10 mouse cellular contexts compared by ENCODE assay signal in genomic region chr16:90458899-90459610, GRCm38 (mm10).
DNase-seq lines count a peak whose midpoint lies in the region; ATAC-seq and TF ChIP-seq lines count a peak whose summit lies in the region.
"Had no signal": no experiment of that assay in that cellular context is flagged by ENCODE, and none has a peak within 500 bp of the region (broad histone marks: within the 10 kb centered on the region; RNA-seq: fewer than 3 reads in every experiment).

No protein-coding gene starts in this region.

- H3K9me3 ChIP-seq in liver, embryonic 16.5 days (replicated peaks; ENCODE audit: control insufficient read depth, low read length): no peaks in the 10 kb centered on the region
- H3K9me3 ChIP-seq in liver, embryonic 12.5 days (replicated peaks): no peaks in the 10 kb centered on the region
- H3K9me3 ChIP-seq in heart, embryonic 11.5 days (replicated peaks; ENCODE audit: control insufficient read depth, low read length): no peaks in the 10 kb centered on the region

- H3K4me1 ChIP-seq in liver, embryonic 16.5 days (ENCODE audit: control insufficient read depth, low read depth, low read length): no peaks in the 10 kb centered on the region
- H3K4me1 ChIP-seq in liver, embryonic 12.5 days: peaks cover 3% of the 10 kb centered on the region; the same call in 1 of the 2 replicates
- peaks cover 50% of the 10 kb centered on the region for H3K4me1 ChIP-seq in heart, embryonic 11.5 days (ENCODE audit: control insufficient read depth, insufficient read depth, low read length)
- H3K4me1 ChIP-seq in small intestine, adult 2 months (ENCODE audit: control insufficient read depth, insufficient read depth, insufficient read length, low read length): no peaks in the 10 kb centered on the region; the same call in 1 of the 2 replicates

- H3K27me3 ChIP-seq in liver, embryonic 16.5 days (ENCODE audit: control insufficient read depth, insufficient read depth, low read depth, low read length): no peaks in the 10 kb centered on the region
- no peaks in the 10 kb centered on the region for H3K27me3 ChIP-seq in liver, embryonic 12.5 days (replicated peaks)
- H3K27me3 ChIP-seq in heart, embryonic 11.5 days (ENCODE audit: control insufficient read depth, insufficient read depth, low read length): no peaks in the 10 kb centered on the region
- H3K27me3 ChIP-seq in small intestine, adult 2 months (ENCODE audit: control insufficient read depth, insufficient read depth, low read length): no peaks in the 10 kb centered on the region

- H3K4me3 ChIP-seq in liver, embryonic 16.5 days (ENCODE audit: low read depth, low read length): no peak overlapping the region
- no peak overlapping the region for H3K4me3 ChIP-seq in liver, embryonic 12.5 days
- H3K4me3 ChIP-seq in heart, embryonic 11.5 days (ENCODE audit: low read depth, low read length): no peak overlapping the region
- H3K4me3 ChIP-seq in small intestine, adult 2 months (ENCODE audit: low read depth, low read length): no peak overlapping the region

- no peak for TF ChIP-seq POLR2A in small intestine, adult 2 months (IDR thresholded peaks at IDR 0.05; ENCODE audit: low read depth, low read length)

- WGBS in liver, embryonic 16.5 days (ENCODE audit: insufficient replicate concordance): 28% methylated on average over 11 of the region's 11 CpGs
- WGBS in liver, embryonic 12.5 days (ENCODE audit: insufficient replicate concordance): 32% methylated on average over 11 of the region's 11 CpGs
- WGBS in heart, embryonic 11.5 days (ENCODE audit: insufficient replicate concordance): 44% methylated on average over 11 of the region's 11 CpGs
- 56% methylated on average over 11 of the region's 11 CpGs for WGBS in small intestine, adult 2 months

- peak; percentile 39; the same call in 1 of the 2 replicates for ATAC-seq in liver, embryonic 16.5 days (ENCODE audit: low read depth)
- no peak for ATAC-seq in liver, embryonic 12.5 days
- ATAC-seq in heart, embryonic 11.5 days (replicated peaks; ENCODE audit: insufficient number of reproducible peaks, low FRiP score, low TSS enrichment): peak; percentile 7

- no peak for TF ChIP-seq CTCF in small intestine, adult 2 months (IDR thresholded peaks at IDR 0.05; ENCODE audit: extremely low read depth, insufficient read length, insufficient replicate concordance, low read depth, low read length)

- peak; percentile 14 to 49 for DNase-seq in kidney, postnatal 25 days
- DNase-seq in embryo, embryonic 10 days (ENCODE audit: low spot score): no peak
- DNase-seq in left cerebral cortex, adult 18-20 months (ENCODE audit: low spot score in 2 of 2): no peak
- no peak for DNase-seq in layer of hippocampus, adult 9-10 months (ENCODE audit: low spot score)

- H3K27ac ChIP-seq in liver, embryonic 16.5 days (ENCODE audit: low read length): no peak overlapping the region
- no peak overlapping the region for H3K27ac ChIP-seq in liver, embryonic 12.5 days
- H3K27ac ChIP-seq in heart, embryonic 11.5 days (ENCODE audit: low read depth, low read length): peak overlapping the region; percentile 42; the same call in 1 of the 2 replicates
- H3K27ac ChIP-seq in small intestine, adult 2 months (ENCODE audit: insufficient read depth, low read depth, low read length): peak overlapping the region; percentile 30; the same call in 1 of the 2 replicates
- H3K27ac ChIP-seq: liver, embryonic 14.5 days had no signal

- no peak overlapping the region for H3K4me2 ChIP-seq in liver, embryonic 16.5 days (ENCODE audit: low read depth, low read length)
- H3K4me2 ChIP-seq in liver, embryonic 12.5 days: no peak overlapping the region
- H3K4me2 ChIP-seq in heart, embryonic 11.5 days: no peak overlapping the region

- no peaks in the 10 kb centered on the region for H3K36me3 ChIP-seq in liver, embryonic 16.5 days (ENCODE audit: control insufficient read depth, insufficient read depth)
- H3K36me3 ChIP-seq in liver, embryonic 12.5 days: peaks cover 10% of the 10 kb centered on the region
- H3K36me3 ChIP-seq in heart, embryonic 11.5 days (ENCODE audit: control insufficient read depth, insufficient read depth, low read length): peaks cover 17% of the 10 kb centered on the region
- H3K36me3 ChIP-seq in small intestine, adult 2 months (ENCODE audit: control insufficient read depth, insufficient read depth, low read length): no peaks in the 10 kb centered on the region
- H3K36me3 ChIP-seq: G1E had no signal

- no peak overlapping the region for H3K9ac ChIP-seq in liver, embryonic 16.5 days (ENCODE audit: low read depth, low read length)
- H3K9ac ChIP-seq in liver, embryonic 12.5 days: no peak overlapping the region
- no peak overlapping the region for H3K9ac ChIP-seq in heart, embryonic 11.5 days (ENCODE audit: low read depth, low read length)
- H3K9ac ChIP-seq: liver, embryonic 14.5 days had no signal

Comparison
In these comparisons a context has a peak if more than half of its experiments do, and no peak if none do; other contexts are left out.
1. H3K27ac ChIP-seq: peak in heart, embryonic 11.5 days (single experiment) and small intestine, adult 2 months (single experiment); none in liver, embryonic 16.5 days (single experiment) and liver, embryonic 12.5 days (single experiment).
2. DNase-seq: peak in kidney, postnatal 25 days (2 of 2); none in embryo, embryonic 10 days (single experiment), left cerebral cortex, adult 18-20 months (0 of 2) and layer of hippocampus, adult 9-10 months (single experiment).